Mouse (Mus musculus) intestine, postnatal 0 days (tissue): ENCODE results near the gene Ticrr. TPM values are rescaled to one million over a fixed set of nuclear protein-coding genes. Genes with fewer than 3 reads are reported as not detected.

Experiments used
- ATAC-seq: fragments of 200-750 bp; cut with Nextera tagmentation; 2 replicates; pipeline ENCODE4 v1.8.0; 2017; ENCODE audit warnings: mild to moderate bottlenecking, moderate TSS enrichment, moderate library complexity
- H3K27ac ChIP-seq: fragments of 300-500 bp; sonication (generic); 2 replicates; pipeline ENCODE4 v1.5.1; 2014; ENCODE audit warnings: mild to moderate bottlenecking, low read depth, low read length, moderate library complexity
- H3K27me3 ChIP-seq: fragments of 300-500 bp; sonication (generic); replicated peaks from 2 replicates; pipeline ENCODE4 v1.6.1; 2014; ENCODE audit warnings: low read length, mixed read lengths; ENCODE audit not compliant: control insufficient read depth, insufficient read depth
- H3K36me3 ChIP-seq: fragments of 300-500 bp; sonication (generic); 2 replicates; pipeline ENCODE4 v1.6.1; 2014; ENCODE audit warnings: mild to moderate bottlenecking, moderate library complexity; ENCODE audit not compliant: control insufficient read depth, insufficient read depth
- H3K4me1 ChIP-seq: fragments of 300-500 bp; sonication (generic); replicated peaks from 2 replicates; pipeline ENCODE4 v1.6.1; 2014; ENCODE audit warnings: antibody characterized with exemption, low read length, mixed read lengths; ENCODE audit not compliant: control insufficient read depth, insufficient read depth
- H3K4me2 ChIP-seq: fragments of 300-500 bp; sonication (generic); replicated peaks from 2 replicates; pipeline ENCODE4 v1.6.1; 2014; ENCODE audit warnings: low read depth, mild to moderate bottlenecking, moderate library complexity
- H3K4me3 ChIP-seq: fragments of 300-500 bp; sonication (generic); 2 replicates; pipeline ENCODE4 v1.5.1; 2014; ENCODE audit warnings: low read depth, low read length
- H3K9ac ChIP-seq: fragments of 300-500 bp; sonication (generic); 2 replicates; pipeline ENCODE4 v1.6.1; 2014; ENCODE audit warnings: mild to moderate bottlenecking, low read depth, low read length
- H3K9me3 ChIP-seq: fragments of 300-500 bp; sonication (generic); 2 replicates; pipeline ENCODE4 v1.6.1; 2016; ENCODE audit warnings: mixed run types; ENCODE audit not compliant: control insufficient read depth
- CTCF ChIP-seq: sonication (generic); IDR thresholded peaks from 2 replicates; pipeline ENCODE4 v1.5.1; 2016; ENCODE audit warnings: low read depth, mild to moderate bottlenecking, control low read depth, antibody characterized with exemption, moderate library complexity
- WGBS: fragments of 180-500 bp; shearing (Covaris S2); extraction: QIAGEN DNeasy Blood & Tissue Kit; methylation state at CpG from one replicate; pipeline ENCODE4 v1.1.7; 2014; 5-methylcytosine and 5-hydroxymethylcytosine counted together
- polyA plus RNA-seq: library from polyadenylated mRNA; unstranded; fragments of >200 nt; fragmentation: Nextera tagmentation; extraction: Ambion mirVana; gene quantifications from 2 replicates; pipeline ENCODE4 v1.2.1, GENCODE M21; 2015

Gene Ticrr
- polyA plus RNA-seq, 1 experiment from 2014 or later: 1.5 TPM

DNA sequence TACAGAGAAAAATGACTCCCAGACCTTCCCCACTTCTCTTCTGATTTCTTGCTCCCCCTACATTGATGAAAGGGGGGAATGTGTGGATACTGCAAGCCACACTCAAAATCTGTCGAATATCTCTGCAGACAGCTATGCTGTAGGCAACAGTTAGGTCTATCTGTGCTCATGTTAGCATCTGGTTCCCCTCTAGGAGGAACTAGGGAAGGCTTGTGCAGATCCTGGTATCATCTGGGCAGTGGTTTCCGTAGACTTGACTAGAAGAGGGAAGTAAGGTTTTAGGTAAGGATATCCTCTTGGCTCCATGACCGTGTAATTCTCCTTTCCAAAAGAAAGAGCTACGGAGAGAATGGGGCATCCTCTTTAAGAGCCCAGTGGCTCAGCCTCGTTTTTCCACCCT lies 84.6 kb downstream of the Ticrr start:
- peaks cover 4% of the 10 kb centered on the region; the same call in 1 of the 2 replicates for H3K4me1 ChIP-seq
- H3K27ac ChIP-seq: no peak overlapping the region
- H3K4me2 ChIP-seq: no peak overlapping the region
- ATAC-seq: no peak
- 81% methylated on average over 5 of the region's 5 CpGs for WGBS
- H3K4me3 ChIP-seq: no peak overlapping the region
- H3K27me3 ChIP-seq: no peaks in the 10 kb centered on the region
- 0 out of 2 replicates have a peak, but pooled peaks cover 3% of the 10 kb centered on the region for H3K36me3 ChIP-seq
- H3K9ac ChIP-seq: no peak overlapping the region
- no peak for TF ChIP-seq CTCF
- no peaks in the 10 kb centered on the region for H3K9me3 ChIP-seq

DNA sequence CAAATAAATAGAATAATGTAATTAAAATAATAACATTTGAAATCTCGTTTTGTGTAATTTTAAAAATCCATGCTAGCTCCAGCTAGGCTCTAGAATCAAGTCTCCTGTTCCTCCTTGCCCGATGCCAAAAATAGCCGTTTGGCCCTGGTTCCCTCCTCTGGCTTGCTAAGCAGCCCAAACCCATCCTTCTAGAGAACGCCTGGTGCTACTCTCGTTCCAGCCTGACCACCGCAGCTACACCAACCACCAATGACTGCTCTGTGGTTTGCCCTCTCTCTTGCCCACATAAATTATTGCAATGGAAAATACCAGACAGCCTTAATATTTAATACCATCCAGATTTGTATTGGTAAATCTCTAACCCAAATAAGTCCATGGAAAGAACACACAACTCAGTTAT lies 87.7 kb downstream of the Ticrr start:
- H3K27ac ChIP-seq: no peak overlapping the region
- WGBS: 82% methylated on average over 6 of the region's 6 CpGs
- no peak overlapping the region for H3K4me3 ChIP-seq
- peaks cover 4% of the 10 kb centered on the region; the same call in 1 of the 2 replicates for H3K4me1 ChIP-seq
- H3K4me2 ChIP-seq: no peak overlapping the region
- no peak for TF ChIP-seq CTCF
- no peaks in the 10 kb centered on the region for H3K36me3 ChIP-seq
- H3K9me3 ChIP-seq: no peaks in the 10 kb centered on the region
- no peak overlapping the region for H3K9ac ChIP-seq
- no peak for ATAC-seq
- H3K27me3 ChIP-seq: no peaks in the 10 kb centered on the region

Other genes starting within 250 kb of the Ticrr start
- 34.6 and 43.2 TPM in 2 replicates for gene Polg, start 193.8 kb upstream of the Ticrr start, polyA plus RNA-seq
- not detected in 2 replicates for gene Rhcg, start 42.5 kb upstream of the Ticrr start, polyA plus RNA-seq
- 0.69 and 0.82 TPM in 2 replicates for gene Kif7, start 55.5 kb downstream of the Ticrr start, polyA plus RNA-seq
- gene Plin1, start 72.7 kb downstream of the Ticrr start, polyA plus RNA-seq: not detected in 2 replicates
- 22.6 and 23.3 TPM in 2 replicates for gene Pex11a, start 82.9 kb downstream of the Ticrr start, polyA plus RNA-seq
- 0.05 TPM in 1 of 2 replicates, not detected in the other for gene Wdr93, start 83.0 kb downstream of the Ticrr start, polyA plus RNA-seq
- gene Mesp1, start 133.6 kb downstream of the Ticrr start, polyA plus RNA-seq: 0.21 and 0.27 TPM in 2 replicates
- 1.7 and 1.9 TPM in 2 replicates for gene Mesp2, start 150.5 kb downstream of the Ticrr start, polyA plus RNA-seq
- 476 and 488 TPM in 2 replicates for gene Anpep, start 200.9 kb downstream of the Ticrr start, polyA plus RNA-seq